In the genomic region with DNA sequence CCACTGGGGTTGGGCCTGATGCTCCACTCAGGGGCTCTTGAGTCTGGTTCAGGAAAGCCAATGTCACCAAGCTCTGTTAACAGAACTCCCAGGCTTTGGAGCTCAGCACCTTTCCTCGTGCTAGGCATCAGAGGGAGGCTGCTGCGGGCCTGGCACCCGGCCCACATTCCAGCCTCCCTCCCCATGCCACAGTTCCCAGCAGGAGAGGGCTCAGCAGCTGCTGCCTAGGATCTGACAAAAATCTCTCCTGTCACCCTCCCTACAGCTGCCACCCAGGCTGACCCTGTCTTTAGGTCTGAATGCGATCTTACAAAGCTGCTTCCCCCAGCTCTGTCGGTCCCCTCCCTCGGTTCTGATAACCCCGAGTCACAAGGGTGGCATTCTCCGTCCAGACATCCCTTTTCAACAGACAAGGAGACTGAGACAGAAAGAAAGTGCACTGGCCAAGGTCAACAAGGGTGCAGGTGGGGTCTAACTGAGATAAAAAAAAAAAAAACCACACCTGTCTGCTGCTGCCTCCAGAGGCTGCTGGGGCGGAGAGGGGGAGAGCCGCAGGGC, we compare ENCODE assay signal across 9 mouse cellular contexts. TPM values are rescaled to one million over a fixed set of nuclear protein-coding genes. Genes with fewer than 3 reads are reported as not detected.
A peak's percentile ranks its signal among the peaks of the same experiment; 100 is the strongest.
DNase-seq lines count a peak whose midpoint lies in the region; ATAC-seq and TF ChIP-seq lines count a peak whose summit lies in the region.
"Had no signal": no experiment of that assay in that cellular context is flagged by ENCODE, and none has a peak within 500 bp of the region (broad histone marks: within the 10 kb centered on the region; RNA-seq: fewer than 3 reads in every experiment).

No protein-coding gene starts in this region.

- no peak overlapping the region for H3K4me2 ChIP-seq in liver, postnatal 0 days (ENCODE audit: low read depth, low read length)
- peak overlapping the region; percentile 49 for H3K4me2 ChIP-seq in heart, embryonic 12.5 days
- H3K4me2 ChIP-seq in midbrain, embryonic 12.5 days (replicated peaks) = no peak overlapping the region
- H3K4me2 ChIP-seq: liver, embryonic 15.5 days had no signal

- H3K27ac ChIP-seq in liver, adult 2 months (replicated peaks; ENCODE audit: insufficient read depth, low read depth, low read length) = peak overlapping the region; percentile 74; the same call in 1 of the 2 replicates
- no peak overlapping the region for H3K27ac ChIP-seq in liver, postnatal 0 days (ENCODE audit: low read depth)
- peak overlapping the region; percentile 94 for H3K27ac ChIP-seq in heart, embryonic 12.5 days (ENCODE audit: poor library complexity, severe bottlenecking)
- H3K27ac ChIP-seq in midbrain, embryonic 12.5 days (replicated peaks) = peak overlapping the region; percentile 78
- H3K27ac ChIP-seq: liver, embryonic 15.5 days had no signal

- H3K4me1 ChIP-seq in liver, adult 2 months (ENCODE audit: control insufficient read depth, insufficient read depth, low read length) = peaks cover 44% of the 10 kb centered on the region
- H3K4me1 ChIP-seq in liver, postnatal 0 days (ENCODE audit: insufficient read depth) = peaks cover 46% of the 10 kb centered on the region
- peaks cover 90% of the 10 kb centered on the region for H3K4me1 ChIP-seq in heart, embryonic 12.5 days (replicated peaks)
- H3K4me1 ChIP-seq in midbrain, embryonic 12.5 days = peaks cover 49% of the 10 kb centered on the region

- TF ChIP-seq EP300 in liver, postnatal 0 days (IDR thresholded peaks at IDR 0.05; ENCODE audit: low read depth) = no peak

- H3K4me3 ChIP-seq in liver, adult 2 months (ENCODE audit: insufficient read depth, low read depth, low read length) = no peak overlapping the region
- no peak overlapping the region for H3K4me3 ChIP-seq in liver, postnatal 0 days (ENCODE audit: low read depth, low read length)
- no peak overlapping the region for H3K4me3 ChIP-seq in heart, embryonic 12.5 days
- H3K4me3 ChIP-seq in midbrain, embryonic 12.5 days = no peak overlapping the region
- H3K4me3 ChIP-seq: liver, embryonic 15.5 days had no signal

- H3K36me3 ChIP-seq in liver, adult 2 months (ENCODE audit: control insufficient read depth, insufficient read depth, low read length) = no peaks in the 10 kb centered on the region
- H3K36me3 ChIP-seq in liver, postnatal 0 days (replicated peaks; ENCODE audit: insufficient read depth, low read length) = peaks cover 15% of the 10 kb centered on the region
- H3K36me3 ChIP-seq in heart, embryonic 12.5 days = peaks cover 48% of the 10 kb centered on the region
- peaks cover 22% of the 10 kb centered on the region for H3K36me3 ChIP-seq in midbrain, embryonic 12.5 days

- H3K27me3 ChIP-seq in liver, adult 2 months (ENCODE audit: control insufficient read depth, insufficient read depth, low read length) = no peaks in the 10 kb centered on the region
- H3K27me3 ChIP-seq in liver, postnatal 0 days (ENCODE audit: insufficient read depth, low read length) = no peaks in the 10 kb centered on the region
- no peaks in the 10 kb centered on the region for H3K27me3 ChIP-seq in heart, embryonic 12.5 days (replicated peaks)
- H3K27me3 ChIP-seq in midbrain, embryonic 12.5 days = no peaks in the 10 kb centered on the region
- H3K27me3 ChIP-seq: liver, embryonic 15.5 days had no signal

- H3K79me2 ChIP-seq in liver, adult 2 months (ENCODE audit: control insufficient read depth, insufficient read depth, low read length) = peaks cover 11% of the 10 kb centered on the region; the same call in 1 of the 2 replicates

- DNase-seq in liver, adult 2 months (ENCODE audit: extremely low read depth, low read depth, low spot score) = no peak
- no peak for DNase-seq in liver, postnatal 0 days
- DNase-seq in kidney, adult 8-10 months = peak; percentile 48 to 65
- no peak for DNase-seq in thymus, postnatal 14 days
- no peak for DNase-seq in urinary bladder, postnatal 36 days (ENCODE audit: low spot score in 2 of 2)

- WGBS in liver, adult 2 months = 36% methylated on average over 10 of the region's 10 CpGs
- 78% methylated on average over 10 of the region's 10 CpGs for WGBS in liver, postnatal 0 days (ENCODE audit: insufficient replicate concordance)
- 6% methylated on average over 10 of the region's 10 CpGs for WGBS in heart, embryonic 12.5 days
- WGBS in midbrain, embryonic 12.5 days = 20% methylated on average over 10 of the region's 10 CpGs

- ATAC-seq in liver, postnatal 0 days = no peak
- peak; percentile 59 for ATAC-seq in heart, embryonic 12.5 days (ENCODE audit: insufficient number of reproducible peaks, low FRiP score)
- ATAC-seq in midbrain, embryonic 12.5 days (ENCODE audit: low FRiP score, low read depth) = peak; percentile 57; the same call in 1 of the 2 replicates

- peak overlapping the region; percentile 1; the same call in 1 of the 2 replicates for H3K9ac ChIP-seq in liver, adult 2 months (ENCODE audit: low read depth, low read length)
- H3K9ac ChIP-seq in liver, postnatal 0 days (replicated peaks) = no peak overlapping the region
- 0 out of 2 replicates have a peak overlapping the region, but pooled peaks have one; percentile 28 for H3K9ac ChIP-seq in heart, embryonic 12.5 days
- no peak overlapping the region for H3K9ac ChIP-seq in midbrain, embryonic 12.5 days (replicated peaks)
- H3K9ac ChIP-seq: liver, embryonic 15.5 days had no signal

- H3K9me3 ChIP-seq in liver, postnatal 0 days (ENCODE audit: low read length) = no peaks in the 10 kb centered on the region
- no peaks in the 10 kb centered on the region for H3K9me3 ChIP-seq in heart, embryonic 12.5 days (replicated peaks)
- H3K9me3 ChIP-seq in midbrain, embryonic 12.5 days = no peaks in the 10 kb centered on the region
- H3K9me3 ChIP-seq: liver, embryonic 15.5 days had no signal

- TF ChIP-seq POLR2A in liver, adult 2 months (IDR thresholded peaks at IDR 0.05; ENCODE audit: extremely low read depth, insufficient read depth, low read length) = no peak

- no peak for TF ChIP-seq CTCF in liver, adult 2 months (IDR thresholded peaks at IDR 0.05; ENCODE audit: low read depth, low read length)
- TF ChIP-seq CTCF in liver, postnatal 0 days (IDR thresholded peaks at IDR 0.05; ENCODE audit: low read depth) = no peak

RNA-seq across cellular contexts. Expression of gene Efhd2, which starts 7.7 kb away (rescaled TPM):
- total RNA-seq in liver, adult 2 months (2014; rRNA removed) = 13.1 and 15.0 TPM in 2 replicates
- 40.7 and 46.1 TPM in 2 replicates for polyA plus RNA-seq in liver, adult 2 months (2012; rRNA removed)
- 37.1 and 39.9 TPM in 2 replicates for polyA plus RNA-seq in liver, postnatal 0 days (2015; fragmentation: Nextera tagmentation; extraction: Ambion mirVana)
- polyA plus RNA-seq in heart, embryonic 12.5 days (2016; fragmentation: Nextera tagmentation; extraction: Ambion mirVana) = 119 and 121 TPM in 2 replicates
- 96.8 and 112 TPM in 2 replicates for polyA plus RNA-seq in midbrain, embryonic 12.5 days (2016; fragmentation: Nextera tagmentation; extraction: Ambion mirVana)

RNA-seq across cellular contexts. Expression of gene Ctrc, which starts 20.9 kb away (rescaled TPM):
- total RNA-seq in liver, adult 2 months (2014; rRNA removed) = 0.34 and 0.83 TPM in 2 replicates
- 0.24 TPM in 1 of 2 replicates, not detected in the other for polyA plus RNA-seq in liver, adult 2 months (2012; rRNA removed)
- not detected in 2 replicates for polyA plus RNA-seq in liver, postnatal 0 days (2015; fragmentation: Nextera tagmentation; extraction: Ambion mirVana)
- polyA plus RNA-seq in heart, embryonic 12.5 days (2016; fragmentation: Nextera tagmentation; extraction: Ambion mirVana) = not detected in 2 replicates
- not detected in 2 replicates for polyA plus RNA-seq in midbrain, embryonic 12.5 days (2016; fragmentation: Nextera tagmentation; extraction: Ambion mirVana)
- total RNA-seq: common myeloid progenitor, adult 5-6 weeks had no signal
- polyA plus RNA-seq: liver, embryonic 15.5 days had no signal

RNA-seq across cellular contexts. Expression of gene Cela2a, which starts 41.1 kb away (rescaled TPM):
- total RNA-seq in liver, adult 2 months (2014; rRNA removed) = 80.9 and 238 TPM in 2 replicates
- polyA plus RNA-seq in liver, adult 2 months (2012; rRNA removed) = 3.6 and 4.8 TPM in 2 replicates
- polyA plus RNA-seq in liver, postnatal 0 days (2015; fragmentation: Nextera tagmentation; extraction: Ambion mirVana) = 0.61 and 28.3 TPM in 2 replicates
- polyA plus RNA-seq in heart, embryonic 12.5 days (2016; fragmentation: Nextera tagmentation; extraction: Ambion mirVana) = not detected in 2 replicates
- polyA plus RNA-seq in midbrain, embryonic 12.5 days (2016; fragmentation: Nextera tagmentation; extraction: Ambion mirVana) = not detected in 2 replicates
- total RNA-seq: common myeloid progenitor, adult 5-6 weeks had no signal

Comparison
In these comparisons a context has a peak if more than half of its experiments do, and no peak if none do; other contexts are left out.
1. H3K9ac ChIP-seq: peak in liver, adult 2 months (single experiment) and heart, embryonic 12.5 days (single experiment); none in liver, postnatal 0 days (single experiment) and midbrain, embryonic 12.5 days (single experiment).
2. DNase-seq: peak in kidney, adult 8-10 months (2 of 2); none in liver, adult 2 months (single experiment), liver, postnatal 0 days (single experiment), thymus, postnatal 14 days (single experiment) and urinary bladder, postnatal 36 days (0 of 2).